9 mouse cellular contexts compared by ENCODE assay signal in the genomic region with DNA sequence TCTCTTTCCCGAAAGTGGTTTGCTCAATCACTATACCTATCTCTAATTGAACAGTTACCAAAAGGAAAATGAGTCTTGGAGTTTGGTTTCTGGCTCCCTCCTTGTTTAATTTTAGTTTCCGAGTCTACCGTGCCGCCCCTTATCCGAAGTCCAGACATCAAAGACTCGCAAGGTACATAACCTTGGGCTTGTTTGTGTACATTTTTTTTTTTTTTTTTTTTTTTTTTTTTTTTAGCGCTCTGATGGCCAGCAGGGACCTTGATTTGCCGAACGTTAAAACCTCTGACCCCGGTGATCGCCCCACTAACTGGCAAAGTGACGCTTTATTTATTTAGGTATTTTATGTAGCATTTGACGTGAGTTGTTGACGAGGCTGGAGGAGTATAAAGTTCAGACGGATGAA. TPM values are rescaled to one million over a fixed set of nuclear protein-coding genes. Genes with fewer than 3 reads are reported as not detected.
DNase-seq lines count a peak whose midpoint lies in the region; ATAC-seq and TF ChIP-seq lines count a peak whose summit lies in the region.
"Had no signal": no experiment of that assay in that cellular context is flagged by ENCODE, and none has a peak within 500 bp of the region (broad histone marks: within the 10 kb centered on the region; RNA-seq: fewer than 3 reads in every experiment).

No protein-coding gene starts in this region.

- H3K36me3 ChIP-seq in heart, embryonic 12.5 days: no peaks in the 10 kb centered on the region
- H3K36me3 ChIP-seq in CH12.LX (replicated peaks in 1 of 2; ENCODE audit: control insufficient read depth in 1 of 2, insufficient read depth in 1 of 2, low read length in 1 of 2): no peaks in the 10 kb centered on the region
- H3K36me3 ChIP-seq in forebrain, embryonic 14.5 days (ENCODE audit: control insufficient read depth, insufficient read depth, low read length): no peaks in the 10 kb centered on the region
- H3K36me3 ChIP-seq in liver, embryonic 13.5 days: no peaks in the 10 kb centered on the region

- peak overlapping the region; percentile 78 for H3K4me2 ChIP-seq in heart, embryonic 12.5 days
- peak overlapping the region; percentile 32; the same call in 1 of the 2 replicates for H3K4me2 ChIP-seq in CH12.LX (ENCODE audit: insufficient read depth, low read depth, poor library complexity, severe bottlenecking)
- peak overlapping the region; percentile 63 for H3K4me2 ChIP-seq in forebrain, embryonic 14.5 days (ENCODE audit: low read length)
- peak overlapping the region; percentile 86 for H3K4me2 ChIP-seq in liver, embryonic 13.5 days

- TF ChIP-seq POLR2A in CH12.LX (IDR thresholded peaks at IDR 0.05; ENCODE audit: low read depth, low read length): no peak

- dilution Hi-C loops in CH12.LX (cut with MboI; ENCODE audit: extremely low pct_ligation_motif_present, extremely low pct_unique_long_range_greater_than_20kb, low sequenced_read_pairs): no loop called here

- H3K4me1 ChIP-seq in heart, embryonic 12.5 days (replicated peaks): peaks cover 4% of the 10 kb centered on the region; the same call in 1 of the 2 replicates
- H3K4me1 ChIP-seq in CH12.LX (ENCODE audit: control insufficient read depth in 1 of 2, insufficient read depth in 2 of 2): peaks cover 3 to 28% of the 10 kb centered on the region in 2 experiments; a peak in 3 of 4 replicates
- no peaks in the 10 kb centered on the region for H3K4me1 ChIP-seq in forebrain, embryonic 14.5 days (ENCODE audit: control insufficient read depth, insufficient read depth, low read length)
- H3K4me1 ChIP-seq in liver, embryonic 13.5 days (replicated peaks): peaks cover 75% of the 10 kb centered on the region

- H3K9ac ChIP-seq in heart, embryonic 12.5 days: peak overlapping the region; percentile 60
- H3K9ac ChIP-seq in CH12.LX (ENCODE audit: insufficient read depth, low read depth): peak overlapping the region; percentile 71
- peak overlapping the region; percentile 56 for H3K9ac ChIP-seq in forebrain, embryonic 14.5 days (ENCODE audit: low read length)
- peak overlapping the region; percentile 71 for H3K9ac ChIP-seq in liver, embryonic 13.5 days

- TF ChIP-seq CTCF in CH12.LX (conservative IDR thresholded peaks at IDR 0.05 in 1 of 2, IDR thresholded peaks at IDR 0.05 in 1 of 2; ENCODE audit: low read depth in 2 of 2, low read length in 2 of 2): no peak

- no peaks in the 10 kb centered on the region for H3K79me2 ChIP-seq in CH12.LX (replicated peaks; ENCODE audit: control insufficient read depth, extremely low read depth, insufficient read depth, poor library complexity, severe bottlenecking)

- H3K9me3 ChIP-seq in heart, embryonic 12.5 days (replicated peaks): no peaks in the 10 kb centered on the region
- H3K9me3 ChIP-seq in CH12.LX (replicated peaks; ENCODE audit: low read length): no peaks in the 10 kb centered on the region
- no peaks in the 10 kb centered on the region for H3K9me3 ChIP-seq in forebrain, embryonic 14.5 days (replicated peaks; ENCODE audit: control insufficient read depth, low read length)
- no peaks in the 10 kb centered on the region for H3K9me3 ChIP-seq in liver, embryonic 13.5 days (replicated peaks)

- no peak for DNase-seq in heart, adult 8-10 months (ENCODE audit: low spot score)
- DNase-seq in CH12.LX (ENCODE audit: extremely low read depth): no peak
- DNase-seq in forebrain, embryonic 14.5 days (ENCODE audit: low spot score): no peak
- no peak for DNase-seq in liver, embryonic 13.5 days
- DNase-seq in Muller cell, postnatal 12 days (ENCODE audit: inconsistent ontology term): no peak
- no peak for DNase-seq in layer of hippocampus, adult 9-10 months (ENCODE audit: low spot score)
- DNase-seq in thymus, adult 18-20 months: no peak

- no peak for ATAC-seq in heart, embryonic 12.5 days (ENCODE audit: insufficient number of reproducible peaks, low FRiP score)
- ATAC-seq in forebrain, embryonic 14.5 days: no peak
- ATAC-seq in liver, embryonic 13.5 days (ENCODE audit: low read depth): no peak

- H3K27me3 ChIP-seq in heart, embryonic 12.5 days (replicated peaks): no peaks in the 10 kb centered on the region
- no peaks in the 10 kb centered on the region for H3K27me3 ChIP-seq in CH12.LX (replicated peaks)
- H3K27me3 ChIP-seq in forebrain, embryonic 14.5 days (replicated peaks; ENCODE audit: control insufficient read depth, insufficient read depth, low read length): no peaks in the 10 kb centered on the region
- H3K27me3 ChIP-seq in liver, embryonic 13.5 days: no peaks in the 10 kb centered on the region

- whole genome bisulfite sequencing in heart, embryonic 12.5 days: 0% methylated on average over 15 of the region's 15 CpGs
- WGBS in forebrain, embryonic 14.5 days: 0% methylated on average over 15 of the region's 15 CpGs
- WGBS in liver, embryonic 13.5 days (ENCODE audit: insufficient replicate concordance): under 1% methylated on average over 15 of the region's 15 CpGs

- TF ChIP-seq RAD21 in CH12.LX (IDR thresholded peaks at IDR 0.05; ENCODE audit: low read depth, low read length): no peak

- TF ChIP-seq EP300 in CH12.LX (IDR thresholded peaks at IDR 0.05; ENCODE audit: low read length): 0 out of 2 replicates have a peak, but pooled peaks have one; percentile 6

- H3K4me3 ChIP-seq in heart, embryonic 12.5 days: peak overlapping the region; percentile 75
- H3K4me3 ChIP-seq in CH12.LX (replicated peaks in 1 of 3; ENCODE audit: low read depth in 2 of 3, low read length in 2 of 3, poor library complexity in 1 of 3): peak overlapping the region; percentile 66 to 94 (median 90)
- H3K4me3 ChIP-seq in forebrain, embryonic 14.5 days (ENCODE audit: low read depth, low read length): peak overlapping the region; percentile 57
- peak overlapping the region; percentile 75 for H3K4me3 ChIP-seq in liver, embryonic 13.5 days (replicated peaks)

- H3K27ac ChIP-seq in heart, embryonic 12.5 days (ENCODE audit: poor library complexity, severe bottlenecking): peak overlapping the region; percentile 80
- H3K27ac ChIP-seq in CH12.LX (ENCODE audit: insufficient read depth, low read depth): peak overlapping the region; percentile 88
- H3K27ac ChIP-seq in forebrain, embryonic 14.5 days (ENCODE audit: low read depth, low read length): peak overlapping the region; percentile 66; the same call in 1 of the 2 replicates
- peak overlapping the region; percentile 84 for H3K27ac ChIP-seq in liver, embryonic 13.5 days

- in situ Hi-C loops in CH12.LX (cut with MboI; ENCODE audit: low pct_ligation_motif_present, low pct_unique_long_range_greater_than_20kb, low sequenced_read_pairs): loop anchor here (10.0 kb wide), 1 partner anchor 65 kb away; no protein-coding TSS in a partner anchor

TF ChIP-seq in CH12.LX, 34 proteins besides CTCF, POLR2A, EP300 and RAD21:
- no peak for TF ChIP-seq JUND (conservative IDR thresholded peaks at IDR 0.05; ENCODE audit: low read depth, low read length)
- TF ChIP-seq ZNF384 (IDR thresholded peaks at IDR 0.05; ENCODE audit: low read depth, low read length): peak; percentile 98
- no peak for TF ChIP-seq CHD1 (IDR thresholded peaks at IDR 0.05; ENCODE audit: low read depth, low read length)
- TF ChIP-seq MEF2A (IDR thresholded peaks at IDR 0.05; ENCODE audit: borderline replicate concordance, low read depth, low read length): peak; percentile 56; the same call in 1 of the 2 replicates
- no peak for TF ChIP-seq MAFK (IDR thresholded peaks at IDR 0.05; ENCODE audit: insufficient replicate concordance, low read length)

RNA-seq across cellular contexts. Expression of a gene that starts 1.2 kb away (rescaled TPM):
- 13.7 and 15.0 TPM in 2 replicates for polyA plus RNA-seq in heart, embryonic 12.5 days (2016; fragmentation: Nextera tagmentation; extraction: Ambion mirVana)
- 10 to 100 TPM; 38.7 to 52.9 (median 46.5) TPM for total RNA-seq in heart, adult 8-10 months (2022)
- total RNA-seq in CH12.LX (2012; rRNA removed) (0.92 and 1.9 TPM in 2 replicates), CH12.LX (2014; rRNA removed) (1.8 and 2.5 TPM in 2 replicates)
- 1.1 and 1.6 TPM in 2 replicates for polyA plus RNA-seq in CH12.LX (2012; ENCODE audit: insufficient read length, low read depth)
- 11.5 and 14.2 TPM in 2 replicates for polyA plus RNA-seq in forebrain, embryonic 14.5 days (2014; fragmentation: Nextera tagmentation; extraction: Ambion mirVana)
- polyA plus RNA-seq in liver, embryonic 13.5 days (2015; fragmentation: Nextera tagmentation; extraction: Ambion mirVana): 14.1 and 15.7 TPM in 2 replicates

RNA-seq across cellular contexts. Expression of a gene that starts 1.3 kb away (rescaled TPM):
- 2.0 and 3.2 TPM in 2 replicates for polyA plus RNA-seq in heart, embryonic 12.5 days (2016; fragmentation: Nextera tagmentation; extraction: Ambion mirVana)
- 1 to 10 TPM; 3.6 to 9.2 (median 4.9) TPM for total RNA-seq in heart, adult 8-10 months (2022)
- total RNA-seq in CH12.LX (2012; rRNA removed) (1.6 and 2.2 TPM in 2 replicates), CH12.LX (2014; rRNA removed) (0.44 and 1.2 TPM in 2 replicates)
- 0.97 and 1.2 TPM in 2 replicates for polyA plus RNA-seq in CH12.LX (2012; ENCODE audit: insufficient read length, low read depth)
- 2.2 and 2.8 TPM in 2 replicates for polyA plus RNA-seq in forebrain, embryonic 14.5 days (2014; fragmentation: Nextera tagmentation; extraction: Ambion mirVana)
- 3.7 and 4.6 TPM in 2 replicates for polyA plus RNA-seq in liver, embryonic 13.5 days (2015; fragmentation: Nextera tagmentation; extraction: Ambion mirVana)
- total RNA-seq: monocyte, adult 5-6 weeks had no signal

RNA-seq across cellular contexts. Expression of a gene that starts 15.4 kb away (rescaled TPM):
- polyA plus RNA-seq in heart, embryonic 12.5 days (2016; fragmentation: Nextera tagmentation; extraction: Ambion mirVana): not detected in 2 replicates
- total RNA-seq in heart, adult 8-10 months (2022): not detected
- total RNA-seq in CH12.LX (2012; rRNA removed) (not detected in 2 replicates), CH12.LX (2014; rRNA removed) (not detected in 2 replicates)
- not detected in 2 replicates for polyA plus RNA-seq in CH12.LX (2012; ENCODE audit: insufficient read length, low read depth)
- not detected in 2 replicates for polyA plus RNA-seq in forebrain, embryonic 14.5 days (2014; fragmentation: Nextera tagmentation; extraction: Ambion mirVana)
- not detected in 2 replicates for polyA plus RNA-seq in liver, embryonic 13.5 days (2015; fragmentation: Nextera tagmentation; extraction: Ambion mirVana)
- total RNA-seq: monocyte, adult 5-6 weeks had no signal

RNA-seq across cellular contexts. Expression of a gene that starts 24.6 kb away (rescaled TPM):
- not detected in 2 replicates for polyA plus RNA-seq in heart, embryonic 12.5 days (2016; fragmentation: Nextera tagmentation; extraction: Ambion mirVana)
- total RNA-seq in heart, adult 8-10 months (2022): not detected
- total RNA-seq in CH12.LX (2012; rRNA removed): not detected in 2 replicates
- not detected in 2 replicates for total RNA-seq in CH12.LX (2014; rRNA removed)
- not detected in 2 replicates for polyA plus RNA-seq in CH12.LX (2012; ENCODE audit: insufficient read length, low read depth)
- not detected in 2 replicates for polyA plus RNA-seq in forebrain, embryonic 14.5 days (2014; fragmentation: Nextera tagmentation; extraction: Ambion mirVana)
- polyA plus RNA-seq in liver, embryonic 13.5 days (2015; fragmentation: Nextera tagmentation; extraction: Ambion mirVana): not detected in 2 replicates
- total RNA-seq: monocyte, adult 5-6 weeks had no signal

RNA-seq across cellular contexts. Expression of a gene that starts 32.2 kb away (rescaled TPM):
- 0.51 and 0.70 TPM in 2 replicates for polyA plus RNA-seq in heart, embryonic 12.5 days (2016; fragmentation: Nextera tagmentation; extraction: Ambion mirVana)
- total RNA-seq in heart, adult 8-10 months (2022): not detected
- total RNA-seq in CH12.LX (2012; rRNA removed): 0.38 and 0.55 TPM in 2 replicates
- total RNA-seq in CH12.LX (2014; rRNA removed): not detected in 2 replicates
- not detected in 2 replicates for polyA plus RNA-seq in CH12.LX (2012; ENCODE audit: insufficient read length, low read depth)
- polyA plus RNA-seq in forebrain, embryonic 14.5 days (2014; fragmentation: Nextera tagmentation; extraction: Ambion mirVana): not detected in 2 replicates
- 1.6 and 1.8 TPM in 2 replicates for polyA plus RNA-seq in liver, embryonic 13.5 days (2015; fragmentation: Nextera tagmentation; extraction: Ambion mirVana)
- total RNA-seq: monocyte, adult 5-6 weeks had no signal

Comparison
In these comparisons a context has a peak if more than half of its experiments do, and no peak if none do; other contexts are left out.
1. H3K4me2 ChIP-seq: peak in every context shown above with its lines; median percentile 86 in liver, embryonic 13.5 days; 78 in heart, embryonic 12.5 days; 63 in forebrain, embryonic 14.5 days; 32 in CH12.LX.